Mouse (Mus musculus) hindbrain, embryonic 15.5 days (tissue): ENCODE data around the gene 4930544G11Rik. TPM values are rescaled to one million over a fixed set of nuclear protein-coding genes. Genes with fewer than 3 reads are reported as not detected.

Experiments used
- ATAC-seq: fragments of 200-750 bp; cut with Nextera tagmentation; 2 replicates; pipeline ENCODE4 v1.8.0; 2017; ENCODE audit warnings: low read depth, moderate number of reproducible peaks, moderate TSS enrichment; ENCODE audit not compliant: low FRiP score
- H3K27ac ChIP-seq: fragments of 300-500 bp; sonication (generic); replicated peaks from 2 replicates; pipeline ENCODE4 v1.5.1; 2015; ENCODE audit warnings: mild to moderate bottlenecking, inconsistent platforms
- H3K27me3 ChIP-seq: fragments of 300-500 bp; sonication (generic); 2 replicates; pipeline ENCODE4 v1.6.1; 2015; ENCODE audit warnings: control low read depth, inconsistent platforms
- H3K36me3 ChIP-seq: fragments of 300-500 bp; sonication (generic); 2 replicates; pipeline ENCODE4 v1.6.1; 2015; ENCODE audit warnings: control low read depth, inconsistent platforms
- H3K4me1 ChIP-seq: fragments of 300-500 bp; sonication (generic); replicated peaks from 2 replicates; pipeline ENCODE4 v1.6.1; 2015; ENCODE audit warnings: control low read depth, inconsistent platforms
- H3K4me2 ChIP-seq: fragments of 300-500 bp; sonication (generic); 2 replicates; pipeline ENCODE4 v1.6.1; 2015; ENCODE audit warnings: moderate library complexity, mild to moderate bottlenecking, inconsistent platforms
- H3K4me3 ChIP-seq: fragments of 300-500 bp; sonication (generic); 2 replicates; pipeline ENCODE4 v1.5.1; 2015; ENCODE audit warnings: mild to moderate bottlenecking, inconsistent platforms
- H3K9ac ChIP-seq: fragments of 300-500 bp; sonication (generic); 2 replicates; pipeline ENCODE4 v1.6.1; 2015; ENCODE audit warnings: inconsistent platforms
- H3K9me3 ChIP-seq: fragments of 300-500 bp; sonication (generic); 2 replicates; pipeline ENCODE4 v1.6.1; 2016; ENCODE audit warnings: control low read depth, inconsistent platforms
- WGBS: fragments of 180-500 bp; shearing (Covaris S2); methylation state at CpG from one replicate; pipeline ENCODE4 v1.1.7; 2015; 5-methylcytosine and 5-hydroxymethylcytosine counted together
- polyA plus RNA-seq: library from polyadenylated mRNA; unstranded; fragments of >200 nt; fragmentation: Nextera tagmentation; extraction: Ambion mirVana; gene quantifications from 2 replicates; pipeline ENCODE4 v1.2.1, GENCODE M21; 2015

4930544G11Rik gene
- polyA plus RNA-seq, 1 experiment from 2014 or later = not detected

- H3K9ac ChIP-seq = no peak overlapping the region
- peak overlapping the region; percentile 55; the same call in 1 of the 2 replicates for H3K27ac ChIP-seq
Observed at GRCm38 (mm10) chr6:65970410-65970809, 18.0 kb downstream of the 4930544G11Rik start.

GRCm38 (mm10) chr6:65992081-65992480 is 39.7 kb downstream of the 4930544G11Rik start:
- Histone ChIP-seq H3K36me3 (no peaks in the 10 kb centered on the region), H3K27me3 (no peaks in the 10 kb centered on the region), H3K4me3 (no peak overlapping the region), H3K4me1 (no peaks in the 10 kb centered on the region), H3K9ac (no peak overlapping the region), H3K4me2 (no peak overlapping the region), H3K9me3 (no peaks in the 10 kb centered on the region), H3K27ac (no peak overlapping the region)
- 80% methylated on average over 3 of the region's 3 CpGs for WGBS
- no peak for ATAC-seq

More at GRCm38 (mm10) chr6:65970410-65970809, 18.0 kb downstream of the 4930544G11Rik start:
- H3K4me3 ChIP-seq = no peak overlapping the region
- peak; percentile 78; the same call in 1 of the 2 replicates for ATAC-seq
- WGBS = 73% methylated on average over 9 of the region's 9 CpGs
- peaks cover 14% of the 10 kb centered on the region for H3K4me1 ChIP-seq
- H3K27me3 ChIP-seq = no peaks in the 10 kb centered on the region
- H3K36me3 ChIP-seq = no peaks in the 10 kb centered on the region
- peak overlapping the region; percentile 11; the same call in 1 of the 2 replicates for H3K4me2 ChIP-seq
- H3K9me3 ChIP-seq = no peaks in the 10 kb centered on the region

- no peak overlapping the region for H3K4me3 ChIP-seq
- no peak overlapping the region for H3K27ac ChIP-seq
- H3K27me3 ChIP-seq = no peaks in the 10 kb centered on the region
- ATAC-seq = no peak
- no peaks in the 10 kb centered on the region for H3K4me1 ChIP-seq
- H3K9ac ChIP-seq = no peak overlapping the region
- H3K36me3 ChIP-seq = no peaks in the 10 kb centered on the region
- no peak overlapping the region for H3K4me2 ChIP-seq
- no peaks in the 10 kb centered on the region for H3K9me3 ChIP-seq
Observed at GRCm38 (mm10) chr6:65998343-65998742, 45.9 kb downstream of the 4930544G11Rik start.

Other genes with a start within 250 kb of the 4930544G11Rik start
- 6.8 and 6.9 TPM in 2 replicates for gene Prdm5, start 173.6 kb upstream of the 4930544G11Rik start, polyA plus RNA-seq